Mouse (Mus musculus): ENCODE data around the gene Rassf8.

Gene Rassf8

DNA sequence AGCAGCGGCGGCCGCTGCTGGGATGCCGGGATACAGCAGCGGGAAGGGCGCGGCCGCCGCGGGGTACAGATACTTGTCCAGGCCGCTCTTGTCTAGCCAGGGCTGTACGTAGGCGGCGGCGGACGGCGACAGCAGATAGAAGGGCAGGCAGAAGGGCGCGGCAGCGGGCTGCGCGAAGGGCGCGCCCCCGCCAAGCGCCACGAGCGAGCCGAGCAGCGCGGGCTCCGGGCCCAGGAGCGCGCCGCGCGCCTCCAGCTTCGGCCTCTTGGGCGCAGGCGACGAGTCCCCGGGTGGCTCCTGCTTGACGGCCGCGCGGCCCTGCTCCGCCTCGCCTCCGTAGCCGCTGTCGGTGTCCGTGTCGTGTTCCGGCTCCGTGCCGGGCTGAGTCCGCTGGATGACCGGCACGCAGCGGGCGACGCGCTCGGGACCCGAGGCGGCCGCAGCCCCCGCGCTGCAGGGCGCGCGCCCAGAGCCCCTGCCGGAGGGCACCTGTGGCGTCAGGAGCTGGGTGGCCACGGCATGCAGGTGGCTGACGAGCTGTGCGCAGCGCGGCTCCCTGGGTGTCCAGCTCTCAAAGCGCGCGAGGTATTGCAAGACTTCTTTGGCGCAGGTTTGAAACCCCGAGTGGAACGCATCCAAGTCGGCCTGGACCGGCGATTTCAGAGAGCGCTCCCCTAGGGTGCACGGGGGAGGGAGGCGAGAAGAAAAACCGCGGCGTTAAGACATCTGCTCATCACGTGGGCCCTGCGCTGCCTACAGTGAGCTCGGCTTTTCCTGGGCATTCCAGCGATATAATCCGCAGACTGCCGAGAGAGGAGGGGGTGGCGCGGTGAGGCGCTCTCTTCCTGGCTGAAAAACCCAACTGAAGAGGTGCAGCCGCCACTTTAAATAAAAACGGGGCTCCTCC is 116.8 kb downstream of the Rassf8 start:
- DNase-seq, result peak; percentile 78

DNA sequence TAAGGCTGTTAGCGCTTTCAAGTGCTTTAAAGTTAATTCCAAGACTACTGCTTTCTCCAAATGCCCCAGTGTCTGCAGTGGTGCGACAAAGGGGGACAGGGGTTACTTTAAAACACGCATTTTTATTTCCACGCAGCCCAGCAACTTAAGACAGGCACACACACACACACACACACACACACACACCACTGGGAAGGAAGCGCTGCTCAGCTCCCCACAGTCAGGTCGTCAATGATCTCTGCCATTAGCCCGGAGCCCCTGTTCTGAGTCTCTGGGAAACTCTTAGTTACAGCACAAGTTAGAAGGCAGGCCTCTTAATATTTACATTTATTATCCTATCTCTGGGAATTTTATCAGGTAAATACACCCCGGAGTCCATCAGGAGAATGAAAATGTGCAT is 117.6 kb downstream of the Rassf8 start:
- no peak for DNase-seq

DNA sequence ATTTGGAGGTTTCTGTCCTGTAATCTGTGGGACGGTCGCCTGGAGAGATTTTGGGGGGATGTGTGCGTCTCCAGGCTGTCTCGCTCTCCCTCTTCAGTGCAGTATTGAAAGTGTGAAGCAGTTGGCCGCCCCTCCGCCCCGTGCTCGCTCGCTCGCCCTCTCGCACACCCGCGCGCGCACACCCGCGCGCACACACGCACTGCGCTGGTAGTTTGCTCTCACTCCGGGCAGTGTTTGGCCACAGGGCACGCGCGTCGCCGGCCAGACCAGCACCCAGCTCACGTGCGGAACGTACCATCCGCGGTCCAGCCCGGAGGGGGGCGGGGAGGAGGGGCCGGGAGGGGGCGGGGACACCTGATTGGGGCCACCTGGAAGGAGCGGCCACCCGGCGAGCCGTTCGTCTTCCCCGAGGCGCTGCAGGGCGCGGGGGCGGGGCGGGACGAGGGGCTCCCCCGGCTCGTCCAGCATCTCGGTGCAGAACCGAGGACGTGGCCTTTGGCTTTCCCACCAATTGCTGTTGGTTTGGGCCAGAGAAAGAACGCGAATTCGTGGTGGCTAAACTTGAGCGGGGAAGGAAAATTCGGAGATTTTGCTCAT is 118.8 kb downstream of the Rassf8 start, which contains the start of gene Bhlhe41:
Gene Bhlhe41 (minus strand): TSS at position 270 of the 597 bp plus-strand sequence.
- peak; percentile 84 for DNase-seq

DNA sequence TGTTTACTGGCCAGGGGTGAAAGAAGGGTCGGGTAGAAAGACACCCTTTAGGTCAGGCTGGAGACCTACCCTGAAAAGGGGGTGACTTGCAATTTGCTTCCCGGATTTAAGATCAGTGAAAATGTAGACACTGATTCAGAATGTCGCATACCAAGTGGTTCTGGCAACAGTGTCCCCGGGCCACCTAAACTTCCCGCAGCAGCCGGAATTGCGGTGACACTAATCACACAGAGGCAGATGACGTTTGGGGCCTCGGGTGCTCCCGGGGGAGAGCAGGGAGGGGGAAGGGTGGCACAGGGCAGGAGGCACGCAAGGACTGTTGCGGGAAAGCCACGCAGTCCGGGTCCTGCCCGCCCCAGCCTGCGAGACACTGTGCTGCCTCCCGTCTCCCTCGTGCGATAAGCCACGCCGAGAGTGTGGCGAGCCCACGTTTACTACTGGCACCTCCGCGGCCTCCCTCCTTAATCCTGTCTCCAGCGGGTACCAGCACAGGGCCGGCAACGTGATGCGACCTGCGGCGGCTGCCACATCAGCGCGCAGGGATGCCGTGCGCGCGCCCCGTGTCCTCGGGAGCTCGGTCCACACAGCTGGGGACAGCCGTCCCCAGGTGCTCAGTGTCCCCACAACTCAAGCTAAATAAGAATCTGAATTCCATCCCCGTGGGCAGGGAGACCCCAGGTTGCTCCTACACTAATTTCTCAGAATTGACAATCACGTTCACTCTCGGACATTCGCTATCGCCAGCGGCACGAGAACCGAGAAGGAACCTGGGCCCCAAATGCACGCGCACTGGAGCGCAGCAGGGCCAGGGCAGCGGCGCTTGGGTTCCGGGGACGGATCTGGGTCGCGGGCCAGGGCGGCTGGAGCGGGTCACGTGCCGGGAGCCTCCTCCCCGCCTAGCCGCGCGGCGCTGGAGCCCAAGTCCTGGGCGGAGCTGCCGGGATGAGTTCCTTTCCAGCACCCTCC is 119.6 kb downstream of the Rassf8 start:
- DNase-seq, result peak; percentile 85

DNA sequence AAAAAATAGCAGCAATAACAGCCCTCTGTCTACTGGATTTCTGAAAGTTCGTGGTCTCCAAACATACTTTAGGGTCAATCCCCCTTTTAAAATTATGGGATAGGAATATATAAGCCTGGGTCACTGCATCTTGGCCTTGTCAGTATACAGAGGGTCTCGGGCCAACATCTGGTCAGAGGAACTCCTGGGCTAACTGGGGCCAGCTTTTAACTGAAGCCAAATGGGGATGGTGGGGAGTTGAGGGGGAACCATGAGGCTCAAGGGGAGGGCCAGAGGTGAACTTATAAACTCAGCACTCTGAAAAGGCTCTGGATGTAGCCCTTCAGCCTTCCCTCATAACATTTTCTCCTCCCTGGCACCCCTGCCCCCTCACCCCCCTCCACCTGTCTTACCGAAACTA is 120.6 kb downstream of the Rassf8 start:
- no peak for DNase-seq

All from embryo, embryonic 11 days (tissue).